Mouse (Mus musculus): Measurements from ENCODE around the gene Nelfa. TPM values are rescaled to one million over a fixed set of nuclear protein-coding genes. Genes with fewer than 3 reads are reported as not detected.

The Nelfa gene
- polyA plus RNA-seq, 1 experiment from 2014 or later = 53.3 TPM

DNA sequence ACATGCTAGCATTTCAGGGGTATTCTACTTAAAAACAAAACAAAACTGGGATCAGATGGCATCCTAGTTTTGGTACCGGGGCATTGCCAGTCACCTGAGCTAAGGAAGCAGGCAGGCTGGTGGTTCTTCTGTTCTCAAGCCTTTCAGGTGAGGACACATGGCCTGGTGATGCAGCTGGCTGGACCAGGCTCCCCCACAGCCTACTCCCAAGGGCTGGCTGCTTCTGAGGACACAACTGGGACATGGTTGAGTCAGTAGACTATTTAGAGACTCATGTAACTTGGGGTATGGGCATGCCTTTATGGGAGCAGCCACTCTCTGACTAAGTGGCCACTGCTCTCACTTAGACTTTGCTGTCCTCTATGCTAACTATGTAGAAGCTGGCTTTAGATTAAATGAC, 60.7 kb downstream of the Nelfa start:
- Histone ChIP-seq H3K27ac (ENCODE audit: low read length) (no peak overlapping the region), H3K4me2 (ENCODE audit: low read depth, low read length) (no peak overlapping the region), H3K36me3 (ENCODE audit: control insufficient read depth, insufficient read depth, low read length) (peaks cover 41% of the 10 kb centered on the region), H3K9me3 (ENCODE audit: control insufficient read depth, low read length) (no peaks in the 10 kb centered on the region), H3K27me3 (ENCODE audit: control insufficient read depth, insufficient read depth, low read depth, low read length) (no peaks in the 10 kb centered on the region), H3K4me1 (replicated peaks; ENCODE audit: control insufficient read depth, insufficient read depth, low read length) (no peaks in the 10 kb centered on the region), H3K4me3 (ENCODE audit: low read length) (no peak overlapping the region), H3K9ac (ENCODE audit: low read length) (no peak overlapping the region)
- WGBS = 90% methylated on average over 1 of the region's 1 CpGs
- no peak for ATAC-seq (ENCODE audit: low read depth)

GRCm38 (mm10) chr5:33857693-33858092, 78.5 kb downstream of the Nelfa start:
- Histone ChIP-seq H3K4me1 (replicated peaks; ENCODE audit: control insufficient read depth, insufficient read depth, low read length) (no peaks in the 10 kb centered on the region), H3K4me3 (ENCODE audit: low read length) (no peak overlapping the region), H3K4me2 (ENCODE audit: low read depth, low read length) (no peak overlapping the region), H3K27me3 (ENCODE audit: control insufficient read depth, insufficient read depth, low read depth, low read length) (no peaks in the 10 kb centered on the region), H3K9me3 (ENCODE audit: control insufficient read depth, low read length) (peaks cover 7% of the 10 kb centered on the region), H3K9ac (ENCODE audit: low read length) (no peak overlapping the region), H3K27ac (ENCODE audit: low read length) (no peak overlapping the region), H3K36me3 (ENCODE audit: control insufficient read depth, insufficient read depth, low read length) (peaks cover 50% of the 10 kb centered on the region)
- ATAC-seq (ENCODE audit: low read depth) = no peak

- Histone ChIP-seq H3K4me2 (ENCODE audit: low read depth, low read length) (no peak overlapping the region), H3K27me3 (ENCODE audit: control insufficient read depth, insufficient read depth, low read depth, low read length) (no peaks in the 10 kb centered on the region), H3K9ac (ENCODE audit: low read length) (no peak overlapping the region), H3K4me3 (ENCODE audit: low read length) (no peak overlapping the region), H3K9me3 (ENCODE audit: control insufficient read depth, low read length) (no peaks in the 10 kb centered on the region), H3K36me3 (ENCODE audit: control insufficient read depth, insufficient read depth, low read length) (peaks cover 26% of the 10 kb centered on the region), H3K4me1 (replicated peaks; ENCODE audit: control insufficient read depth, insufficient read depth, low read length) (no peaks in the 10 kb centered on the region), H3K27ac (ENCODE audit: low read length) (no peak overlapping the region)
- ATAC-seq (ENCODE audit: low read depth) = no peak
- WGBS = 77% methylated on average over 2 of the region's 2 CpGs
Observed at GRCm38 (mm10) chr5:33854019-33854418, 82.2 kb downstream of the Nelfa start.

DNA sequence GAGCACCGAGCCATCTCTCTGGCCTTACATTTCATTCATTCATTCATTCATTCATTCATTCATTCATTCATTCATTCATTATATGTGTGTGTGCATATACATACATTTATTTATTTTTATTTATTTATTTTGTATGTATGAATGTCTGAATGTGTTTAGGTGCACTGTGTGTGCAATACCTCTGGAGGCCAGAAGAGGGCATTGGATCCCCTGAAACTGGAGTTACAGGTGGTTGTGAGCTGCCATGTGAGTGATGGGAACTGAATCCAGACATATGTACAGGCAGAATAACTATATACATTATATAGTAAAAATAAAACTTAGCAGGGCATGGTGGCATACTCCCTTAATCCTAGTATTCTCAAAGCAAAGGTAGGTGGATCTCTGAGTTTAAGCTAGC, 83.1 kb downstream of the Nelfa start:
- no peak overlapping the region for H3K4me3 ChIP-seq (ENCODE audit: low read length)
- H3K27me3 ChIP-seq (ENCODE audit: control insufficient read depth, insufficient read depth, low read depth, low read length) = no peaks in the 10 kb centered on the region
- H3K4me2 ChIP-seq (ENCODE audit: low read depth, low read length) = no peak overlapping the region
- ATAC-seq (ENCODE audit: low read depth) = no peak
- H3K9me3 ChIP-seq (ENCODE audit: control insufficient read depth, low read length) = no peaks in the 10 kb centered on the region
- H3K36me3 ChIP-seq (ENCODE audit: control insufficient read depth, insufficient read depth, low read length) = peaks cover 19% of the 10 kb centered on the region
- WGBS = 97% methylated on average over 1 of the region's 1 CpGs
- H3K27ac ChIP-seq (ENCODE audit: low read length) = no peak overlapping the region
- no peaks in the 10 kb centered on the region for H3K4me1 ChIP-seq (replicated peaks; ENCODE audit: control insufficient read depth, insufficient read depth, low read length)
- no peak overlapping the region for H3K9ac ChIP-seq (ENCODE audit: low read length)

GRCm38 (mm10) chr5:33851466-33851865, 84.7 kb downstream of the Nelfa start:
- Histone ChIP-seq H3K4me1 (replicated peaks; ENCODE audit: control insufficient read depth, insufficient read depth, low read length) (no peaks in the 10 kb centered on the region), H3K9ac (ENCODE audit: low read length) (no peak overlapping the region), H3K9me3 (ENCODE audit: control insufficient read depth, low read length) (no peaks in the 10 kb centered on the region), H3K4me2 (ENCODE audit: low read depth, low read length) (no peak overlapping the region), H3K27ac (ENCODE audit: low read length) (no peak overlapping the region), H3K4me3 (ENCODE audit: low read length) (no peak overlapping the region), H3K36me3 (ENCODE audit: control insufficient read depth, insufficient read depth, low read length) (peaks cover 13% of the 10 kb centered on the region; the same call in 1 of the 2 replicates), H3K27me3 (ENCODE audit: control insufficient read depth, insufficient read depth, low read depth, low read length) (no peaks in the 10 kb centered on the region)
- 98% methylated on average over 4 of the region's 4 CpGs for WGBS
- no peak for ATAC-seq (ENCODE audit: low read depth)

Small RNAs within 50 kb of the gene (microRNA-seq; reads per million reads assigned to microRNA genes)
- gene Mir7024 = not detected

Other genes with a start within 250 kb of the Nelfa start
- gene Fgfr3, start 214.7 kb downstream of the Nelfa start, polyA plus RNA-seq (2015; fragmentation: Nextera tagmentation; extraction: Ambion mirVana) = 64.4 and 67.2 TPM in 2 replicates
- 33.8 and 41.0 TPM in 2 replicates for gene Letm1, start 153.6 kb downstream of the Nelfa start, polyA plus RNA-seq (2015; fragmentation: Nextera tagmentation; extraction: Ambion mirVana)
- 43.0 and 45.0 TPM in 2 replicates for gene Nsd2, start 115.7 kb downstream of the Nelfa start, polyA plus RNA-seq (2015; fragmentation: Nextera tagmentation; extraction: Ambion mirVana)
- gene Gm1673, start 47.0 kb upstream of the Nelfa start, polyA plus RNA-seq (2015; fragmentation: Nextera tagmentation; extraction: Ambion mirVana) = 47.1 and 62.2 TPM in 2 replicates
- 0.08 and 0.14 TPM in 2 replicates for gene Nat8l, start 59.6 kb upstream of the Nelfa start, polyA plus RNA-seq (2015; fragmentation: Nextera tagmentation; extraction: Ambion mirVana)
- gene Poln, start 233.0 kb upstream of the Nelfa start, polyA plus RNA-seq (2015; fragmentation: Nextera tagmentation; extraction: Ambion mirVana) = 1.0 and 1.8 TPM in 2 replicates
- 38.1 and 40.7 TPM in 2 replicates for gene Haus3, start 233.1 kb upstream of the Nelfa start, polyA plus RNA-seq (2015; fragmentation: Nextera tagmentation; extraction: Ambion mirVana)

All from lung, embryonic 16.5 days (tissue).